Mouse (Mus musculus) C2C12 (cell line): ENCODE data around the gene Tigit. TPM values are rescaled to one million over a fixed set of nuclear protein-coding genes. Genes with fewer than 3 reads are reported as not detected.

Experiments
- H3K27me3 ChIP-seq: one replicate; pipeline ENCODE4 v1.6.1; 2011; ENCODE audit not compliant: control insufficient read depth, insufficient read depth, insufficient read length
- H3K36me3 ChIP-seq: one replicate; pipeline ENCODE4 v1.6.1; 2011; ENCODE audit not compliant: control insufficient read depth, insufficient read depth
- H3K4me3 ChIP-seq: one replicate; pipeline ENCODE4 v1.5.1; 2011; ENCODE audit warnings: mild to moderate bottlenecking, control low read depth; ENCODE audit not compliant: poor library complexity, insufficient read depth, severe bottlenecking
- H3K79me2 ChIP-seq: one replicate; pipeline ENCODE4 v1.6.1; 2011; ENCODE audit not compliant: control insufficient read depth, insufficient read depth
- H3K79me3 ChIP-seq: one replicate; pipeline ENCODE4 v1.6.1; 2011; ENCODE audit warnings: low read depth, control low read depth
- H3ac ChIP-seq: one replicate; pipeline ENCODE3; 2011; ENCODE audit warnings: low read depth; ENCODE audit not compliant: control insufficient read depth, insufficient read length
- CEBPB ChIP-seq: IDR thresholded peaks from one replicate; pipeline ENCODE4 v1.6.1; 2011; ENCODE audit warnings: low read depth, mild to moderate bottlenecking, control low read depth, moderate library complexity
- CTCF ChIP-seq: IDR thresholded peaks from one replicate; pipeline ENCODE4 v1.5.1; 2011; ENCODE audit not compliant: control insufficient read depth, insufficient read depth, insufficient read length
- FOSL1 ChIP-seq: IDR thresholded peaks from one replicate; pipeline ENCODE4 v1.8.0; 2011; ENCODE audit warnings: mild to moderate bottlenecking, low read length; ENCODE audit not compliant: poor library complexity, insufficient read depth, severe bottlenecking
- MAX ChIP-seq: IDR thresholded peaks from one replicate; pipeline ENCODE4 v1.6.1; 2011; ENCODE audit warnings: mild to moderate bottlenecking, control low read depth
- MYOD1 ChIP-seq: IDR thresholded peaks from one replicate; pipeline ENCODE4 v1.6.1; 2011; ENCODE audit warnings: low read depth; ENCODE audit not compliant: control insufficient read depth, insufficient read length
- MYOG ChIP-seq: IDR thresholded peaks from one replicate; pipeline ENCODE4 v1.6.1; 2011; ENCODE audit not compliant: control insufficient read depth, insufficient read length; ENCODE audit errors: extremely low read depth
- USF1 ChIP-seq: IDR thresholded peaks from one replicate; pipeline ENCODE4 v1.6.1; 2011; ENCODE audit warnings: low read depth, mild to moderate bottlenecking, control low read depth, moderate library complexity
- long read RNA-seq, 2 experiments: library from polyadenylated mRNA; unstranded; transcript quantifications; one replicate each; pipeline ENCODE4 v2.0.0; 2019 to 2020
- polyA plus RNA-seq: library from polyadenylated mRNA; unstranded; fragments of >200 nt; fragmentation: generic; extraction: Trizol; gene quantifications from one replicate; pipeline ENCODE4 v1.2.1, GENCODE M21; 2012; ENCODE audit warnings: missing spikeins

Gene Tigit
- polyA plus RNA-seq: 10.1 TPM
- long read RNA-seq, experiment 1, partial matches to known transcripts: 0 of 2 reads
- long read RNA-seq, experiment 1, other reads (novel, unspliced or antisense): 1 of 2 reads
- long read RNA-seq, experiment 2, transcript Tigit-201 (4 exons, 919 nt): major isoform, 45 of 60 reads
- long read RNA-seq, experiment 2, partial matches to known transcripts: 6 of 60 reads
- long read RNA-seq, experiment 2, other reads (novel, unspliced or antisense): 9 of 60 reads

DNA sequence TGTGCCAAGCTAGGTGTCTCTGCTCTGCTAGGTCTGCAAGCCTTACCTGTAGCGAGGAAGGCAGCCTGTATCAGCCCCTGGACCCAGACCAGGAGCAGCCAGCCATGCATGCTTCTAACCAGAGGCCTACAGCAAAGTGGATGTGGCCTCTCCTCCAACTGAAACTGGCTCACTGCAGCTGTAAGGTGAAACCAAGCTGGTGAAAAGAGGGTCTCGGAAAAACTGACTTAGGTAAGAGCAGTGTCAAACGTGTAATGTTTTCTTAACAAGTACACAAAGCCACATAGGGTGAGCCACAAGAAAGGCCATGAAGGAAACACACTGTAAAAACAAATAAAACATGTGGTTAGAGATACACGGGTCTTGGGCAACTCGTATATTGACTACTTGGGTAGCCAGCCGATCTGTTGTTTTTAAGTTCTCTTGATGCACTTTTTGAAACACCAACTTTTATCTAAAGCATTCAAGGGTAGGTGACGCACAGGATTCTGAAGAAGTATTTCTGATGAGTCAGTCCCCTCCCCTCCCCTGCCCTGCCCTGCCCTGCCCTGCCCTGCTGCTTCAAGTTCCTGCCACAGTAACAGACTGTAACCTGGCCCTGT is at the start of gene Tigit:
Gene Tigit, minus strand, starts transcription at position 169 of the 602 bp plus-strand sequence.
- Histone ChIP-seq H3K36me3 (peaks cover 4% of the 10 kb centered on the region), H3K4me3 (no peak within 1 kb of the TSS), H3K27me3 (no peaks in the 10 kb centered on the region), H3ac (peak within 1 kb of the TSS; percentile 61), H3K79me3 (no peaks in the 10 kb centered on the region), H3K79me2 (peaks cover 4% of the 10 kb centered on the region)
- TF ChIP-seq MYOD1 (no peak), CTCF (no peak), FOSL1 (peak; percentile 14), MAX (peak; percentile 17), MYOG (no peak), CEBPB (peak; percentile 89), USF1 (no peak)

DNA sequence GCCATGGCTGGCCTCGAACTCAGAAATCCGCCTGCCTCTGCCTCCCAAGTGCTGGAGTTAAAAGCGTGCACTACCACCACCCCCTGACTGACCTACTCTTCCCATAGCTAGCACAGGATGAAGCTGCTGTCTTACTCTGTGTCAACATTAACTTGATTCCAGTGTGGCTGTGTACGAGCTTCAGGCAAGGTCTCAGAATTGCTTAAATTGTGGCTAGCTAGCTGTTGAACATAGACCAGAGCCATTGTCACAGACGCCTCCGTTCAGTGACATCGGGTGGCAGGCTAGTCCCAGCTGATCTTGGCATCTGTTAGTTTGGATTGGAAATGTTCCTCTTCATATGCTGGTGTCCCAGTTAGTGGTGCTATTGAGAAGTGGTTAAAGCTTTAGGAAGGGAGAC is 47.4 kb upstream of the Tigit start:
- H3K27me3 ChIP-seq: no peaks in the 10 kb centered on the region

DNA sequence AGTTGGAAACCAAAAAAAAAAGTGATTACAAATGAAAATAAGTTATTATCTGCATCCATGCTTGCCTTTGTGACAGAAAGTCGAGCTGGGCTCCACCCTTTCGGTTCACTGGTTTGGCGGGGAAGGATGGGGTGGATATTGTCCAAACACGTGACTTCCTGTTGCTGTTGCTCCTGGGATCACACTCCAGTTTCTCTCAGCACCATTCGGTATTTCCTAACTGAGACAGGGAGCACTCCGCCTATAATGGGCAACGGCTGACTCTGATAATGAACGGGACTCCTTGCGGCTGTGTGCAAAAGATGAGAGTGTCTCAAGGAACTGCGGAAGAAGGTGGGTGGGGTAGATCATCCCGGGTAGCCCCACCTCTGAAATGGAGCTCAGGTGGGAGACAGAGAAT is 46.7 kb upstream of the Tigit start:
- no peak overlapping the region for H3K4me3 ChIP-seq
- H3K79me2 ChIP-seq: no peaks in the 10 kb centered on the region
- no peaks in the 10 kb centered on the region for H3K79me3 ChIP-seq
- no peak for TF ChIP-seq FOSL1
- TF ChIP-seq MYOG: no peak
- TF ChIP-seq USF1: no peak
- no peak for TF ChIP-seq CTCF
- no peak for TF ChIP-seq MAX
- no peak for TF ChIP-seq CEBPB
- TF ChIP-seq MYOD1: no peak
- no peaks in the 10 kb centered on the region for H3K36me3 ChIP-seq
- H3ac ChIP-seq: no peak overlapping the region
- no peaks in the 10 kb centered on the region for H3K27me3 ChIP-seq

More for the DNA sequence above, 47.4 kb upstream of the Tigit start:
- Histone ChIP-seq H3K4me3 (no peak overlapping the region), H3K79me3 (no peaks in the 10 kb centered on the region), H3ac (no peak overlapping the region), H3K36me3 (no peaks in the 10 kb centered on the region), H3K79me2 (no peaks in the 10 kb centered on the region)
- TF ChIP-seq CEBPB (no peak), MYOD1 (no peak), MYOG (no peak), MAX (no peak), USF1 (no peak), FOSL1 (no peak), CTCF (no peak)

DNA sequence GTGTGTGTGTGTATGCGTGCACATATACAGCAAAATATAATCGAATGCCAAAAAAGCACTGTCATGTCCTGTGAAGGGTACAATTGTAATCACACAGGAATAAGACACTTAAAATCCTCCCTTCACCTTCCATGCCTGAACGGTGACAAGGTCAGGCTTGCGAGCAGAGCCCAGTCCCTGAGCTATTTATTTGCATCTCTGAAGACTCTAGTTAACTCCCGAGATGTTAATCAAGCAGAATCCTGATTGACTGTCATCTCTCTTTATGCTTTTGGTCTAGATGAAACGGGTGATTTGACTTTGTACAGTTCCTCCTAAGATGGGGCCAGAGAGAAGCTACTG is 46.2 kb upstream of the Tigit start:
- no peaks in the 10 kb centered on the region for H3K27me3 ChIP-seq

DNA sequence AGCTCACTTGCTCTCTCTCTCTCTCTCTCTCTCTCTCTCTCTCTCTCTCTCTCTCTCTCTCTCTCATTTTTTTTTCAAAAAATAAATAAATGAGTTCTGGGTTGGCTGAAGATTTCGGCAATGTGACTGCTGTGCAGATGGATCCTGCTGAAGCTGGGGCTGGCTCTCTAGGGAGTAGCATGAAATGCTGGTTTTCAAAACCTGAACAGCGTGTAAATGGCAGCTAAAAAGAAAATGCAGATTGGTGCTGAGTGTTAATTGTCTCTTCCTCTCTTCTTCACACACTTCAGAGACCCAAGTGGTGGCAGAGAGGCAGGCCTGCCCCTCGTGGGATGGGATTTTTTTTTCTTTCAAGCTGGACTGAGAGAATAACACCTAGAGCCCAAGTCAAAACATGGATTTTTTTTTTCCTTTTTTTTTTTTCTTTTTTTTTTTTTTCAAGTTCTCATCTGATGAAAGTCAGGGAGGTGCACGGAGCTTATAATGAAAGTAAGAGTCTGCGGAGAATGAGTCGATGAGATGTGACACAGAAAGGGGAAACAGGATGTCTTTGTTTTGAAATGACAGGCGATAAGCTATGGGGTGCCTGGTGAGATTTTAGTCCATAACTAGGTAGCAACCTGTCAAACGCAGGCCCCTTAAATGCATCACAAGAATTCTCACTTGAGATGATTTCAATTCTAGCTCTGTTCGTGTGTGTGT is 45.6 kb upstream of the Tigit start:
- TF ChIP-seq USF1 (no peak), MYOG (no peak), CTCF (no peak), CEBPB (no peak), FOSL1 (no peak), MAX (no peak), MYOD1 (no peak)
- no peaks in the 10 kb centered on the region for H3K27me3 ChIP-seq
- H3K4me3 ChIP-seq: no peak overlapping the region
- no peaks in the 10 kb centered on the region for H3K36me3 ChIP-seq
- no peaks in the 10 kb centered on the region for H3K79me2 ChIP-seq
- no peaks in the 10 kb centered on the region for H3K79me3 ChIP-seq
- H3ac ChIP-seq: no peak overlapping the region

More for the DNA sequence above, 46.2 kb upstream of the Tigit start:
- TF ChIP-seq USF1: no peak
- TF ChIP-seq MYOD1: no peak
- no peak for TF ChIP-seq FOSL1
- no peak for TF ChIP-seq MAX
- TF ChIP-seq CEBPB: no peak
- no peak for TF ChIP-seq CTCF
- no peak for TF ChIP-seq MYOG
- H3ac ChIP-seq: no peak overlapping the region
- no peaks in the 10 kb centered on the region for H3K79me3 ChIP-seq
- H3K79me2 ChIP-seq: no peaks in the 10 kb centered on the region
- no peak overlapping the region for H3K4me3 ChIP-seq
- no peaks in the 10 kb centered on the region for H3K36me3 ChIP-seq

DNA sequence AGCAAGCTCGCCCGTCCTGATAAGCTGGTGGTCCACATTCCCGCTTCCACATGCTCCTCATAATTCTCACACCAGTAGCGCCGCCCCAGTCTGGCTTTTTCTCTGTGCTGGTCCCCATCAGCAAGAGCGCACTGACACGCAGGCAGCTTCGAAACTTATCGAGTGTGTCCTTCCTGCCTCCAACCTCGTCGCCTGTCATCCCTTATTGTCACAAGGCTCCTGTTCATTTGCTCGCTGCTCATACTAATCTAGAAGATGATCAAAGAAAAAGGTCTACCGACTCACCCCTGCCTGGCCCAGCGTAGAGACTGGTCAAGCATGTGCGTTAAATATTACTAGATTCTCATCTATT is 45.1 kb upstream of the Tigit start:
- Histone ChIP-seq H3K36me3 (no peaks in the 10 kb centered on the region), H3K79me3 (no peaks in the 10 kb centered on the region), H3ac (no peak overlapping the region), H3K4me3 (no peak overlapping the region), H3K27me3 (no peaks in the 10 kb centered on the region), H3K79me2 (no peaks in the 10 kb centered on the region)
- no peak for TF ChIP-seq MYOD1
- TF ChIP-seq USF1: no peak
- TF ChIP-seq MYOG: no peak
- no peak for TF ChIP-seq CEBPB
- no peak for TF ChIP-seq FOSL1
- TF ChIP-seq CTCF: no peak
- TF ChIP-seq MAX: no peak
